In genomic region chr5:37952096-37952495, GRCm38 (mm10) we compare ENCODE assay signal across 9 mouse cellular contexts.
DNase-seq lines count a peak whose midpoint lies in the region; ATAC-seq lines count a peak whose summit lies in the region.
"Had no signal": no experiment of that assay in that cellular context is flagged by ENCODE, and none has a peak within 500 bp of the region (broad histone marks: within the 10 kb centered on the region; RNA-seq: fewer than 3 reads in every experiment).

No protein-coding gene starts in this region.

- 0% methylated on average over 1 of the region's 1 CpGs for WGBS in hindbrain, embryonic 11.5 days
- WGBS in hindbrain, embryonic 13.5 days, result 0% methylated on average over 1 of the region's 1 CpGs

- H3K4me1 ChIP-seq in hindbrain, embryonic 11.5 days (replicated peaks; ENCODE audit: control insufficient read depth, insufficient read depth, low read length), result no peaks in the 10 kb centered on the region
- no peaks in the 10 kb centered on the region for H3K4me1 ChIP-seq in hindbrain, embryonic 13.5 days (replicated peaks)
- H3K4me1 ChIP-seq: hindbrain, embryonic 15.5 days had no signal

- no peaks in the 10 kb centered on the region for H3K9me3 ChIP-seq in hindbrain, embryonic 11.5 days (ENCODE audit: control insufficient read depth, low read length)
- H3K9me3 ChIP-seq in hindbrain, embryonic 13.5 days, result no peaks in the 10 kb centered on the region
- H3K9me3 ChIP-seq: hindbrain, embryonic 15.5 days had no signal

- H3K9ac ChIP-seq in hindbrain, embryonic 11.5 days (ENCODE audit: low read depth, low read length), result no peak overlapping the region
- H3K9ac ChIP-seq in hindbrain, embryonic 13.5 days, result no peak overlapping the region
- H3K9ac ChIP-seq: hindbrain, embryonic 15.5 days had no signal

- no peaks in the 10 kb centered on the region for H3K27me3 ChIP-seq in hindbrain, embryonic 11.5 days (ENCODE audit: control insufficient read depth, insufficient read depth, low read length)
- H3K27me3 ChIP-seq in hindbrain, embryonic 13.5 days, result 0 out of 2 replicates have a peak, but pooled peaks cover 10% of the 10 kb centered on the region
- H3K27me3 ChIP-seq: hindbrain, embryonic 15.5 days had no signal

- H3K36me3 ChIP-seq in hindbrain, embryonic 11.5 days (ENCODE audit: control insufficient read depth, insufficient read depth, low read length), result no peaks in the 10 kb centered on the region
- no peaks in the 10 kb centered on the region for H3K36me3 ChIP-seq in hindbrain, embryonic 13.5 days
- H3K36me3 ChIP-seq: hindbrain, embryonic 15.5 days had no signal

- no peak overlapping the region for H3K4me2 ChIP-seq in hindbrain, embryonic 11.5 days (replicated peaks; ENCODE audit: low read depth, low read length)
- H3K4me2 ChIP-seq in hindbrain, embryonic 13.5 days, result no peak overlapping the region
- H3K4me2 ChIP-seq: hindbrain, embryonic 15.5 days had no signal

- H3K27ac ChIP-seq in hindbrain, embryonic 11.5 days (ENCODE audit: low read depth, low read length), result no peak overlapping the region
- H3K27ac ChIP-seq in hindbrain, embryonic 13.5 days, result no peak overlapping the region
- H3K27ac ChIP-seq: hindbrain, embryonic 15.5 days had no signal

- no peak overlapping the region for H3K4me3 ChIP-seq in hindbrain, embryonic 11.5 days (ENCODE audit: low read depth, low read length)
- H3K4me3 ChIP-seq in hindbrain, embryonic 13.5 days, result no peak overlapping the region
- H3K4me3 ChIP-seq: hindbrain, embryonic 15.5 days had no signal

- no peak for ATAC-seq in hindbrain, embryonic 11.5 days (ENCODE audit: low FRiP score)
- ATAC-seq in hindbrain, embryonic 13.5 days (ENCODE audit: low FRiP score), result no peak

- peak; percentile 66 for DNase-seq in hindbrain, embryonic 11.5 days (ENCODE audit: low spot score)
- DNase-seq in right cerebral cortex, postnatal 14 days, result peak; percentile 13
- DNase-seq in right cerebral cortex, adult 18-20 months, result no peak
- peak; percentile 66 for DNase-seq in embryo, embryonic 10 days (ENCODE audit: low spot score)
- DNase-seq in retina, postnatal 1 day, result peak; percentile 38
- DNase-seq in urinary bladder, adult 2 months (ENCODE audit: low spot score), result no peak
- DNase-seq in left cerebral cortex, adult 8-10 months (ENCODE audit: low spot score in 2 of 2), result no peak

Comparison
In these comparisons a context has a peak if more than half of its experiments do, and no peak if none do; other contexts are left out.
1. DNase-seq: peak in hindbrain, embryonic 11.5 days (single experiment), right cerebral cortex, postnatal 14 days (single experiment), embryo, embryonic 10 days (single experiment) and retina, postnatal 1 day (single experiment); none in right cerebral cortex, adult 18-20 months (single experiment), urinary bladder, adult 2 months (single experiment) and left cerebral cortex, adult 8-10 months (0 of 2).